Mouse (Mus musculus): ENCODE measurements at regions not wholly inside any gene's neighbourhood (a gene's known extent, or its start where the extent isn't known, plus 50 kb on each side); places are given as distances from the start of the nearest gene placed in this dataset.

DNA sequence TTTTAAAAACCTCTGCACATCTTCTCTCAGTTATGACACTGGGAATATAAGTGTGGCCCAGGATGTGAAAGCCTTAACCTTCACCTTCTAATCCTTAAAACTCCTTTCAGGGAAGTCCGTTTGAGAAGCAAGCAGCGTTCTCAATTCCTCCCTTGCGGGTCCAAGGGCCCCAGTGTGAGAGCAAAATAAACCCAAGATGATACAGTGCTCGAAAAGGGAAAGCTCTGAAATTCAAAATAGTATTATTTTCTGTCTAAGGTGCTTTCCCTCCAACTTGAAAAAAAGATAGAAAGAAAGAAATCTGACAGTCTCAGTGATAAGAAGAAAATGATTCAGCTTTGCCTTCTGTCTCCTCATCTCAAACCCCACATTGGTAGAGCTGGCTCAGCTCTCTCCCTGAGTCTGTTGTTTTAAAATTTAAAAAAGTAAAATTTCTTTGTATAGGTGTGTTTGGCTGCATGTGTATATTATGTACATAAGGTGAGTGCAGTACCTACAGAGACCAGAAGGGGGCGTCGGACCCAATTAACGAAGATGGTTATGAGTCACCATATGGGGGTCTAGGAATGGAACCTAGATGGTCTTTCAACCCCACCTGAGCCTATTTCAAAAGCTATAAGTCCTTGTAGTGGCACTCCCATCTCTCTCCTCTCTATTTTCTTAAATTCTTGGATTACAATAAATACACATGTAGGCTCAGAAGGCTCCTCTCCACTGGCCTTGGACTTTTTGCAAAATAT, 222.3 kb upstream of the Spdye4c start:
- no peak for DNase-seq (ENCODE audit: low spot score)

DNA sequence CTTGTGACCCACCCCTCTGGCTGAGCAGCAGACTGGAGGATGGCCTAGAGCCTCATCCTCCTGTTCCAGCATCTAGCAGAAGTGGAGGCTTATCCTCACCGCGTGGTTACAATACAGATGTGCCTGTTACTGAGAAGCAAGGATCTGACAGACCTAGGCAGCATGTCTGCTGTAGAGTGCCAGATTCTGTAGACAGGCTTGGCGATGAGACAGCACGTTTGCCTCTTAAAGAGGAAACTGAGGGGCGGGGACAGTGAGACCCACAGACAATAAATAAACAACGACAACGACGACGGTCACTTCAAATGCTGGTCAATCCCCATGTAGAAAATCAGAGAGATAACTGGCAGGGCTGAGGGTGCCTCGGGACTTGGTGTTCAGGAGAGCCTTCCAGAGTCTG, 220.2 kb upstream of the Spdye4c start:
- no peak for DNase-seq (ENCODE audit: low spot score)

DNA sequence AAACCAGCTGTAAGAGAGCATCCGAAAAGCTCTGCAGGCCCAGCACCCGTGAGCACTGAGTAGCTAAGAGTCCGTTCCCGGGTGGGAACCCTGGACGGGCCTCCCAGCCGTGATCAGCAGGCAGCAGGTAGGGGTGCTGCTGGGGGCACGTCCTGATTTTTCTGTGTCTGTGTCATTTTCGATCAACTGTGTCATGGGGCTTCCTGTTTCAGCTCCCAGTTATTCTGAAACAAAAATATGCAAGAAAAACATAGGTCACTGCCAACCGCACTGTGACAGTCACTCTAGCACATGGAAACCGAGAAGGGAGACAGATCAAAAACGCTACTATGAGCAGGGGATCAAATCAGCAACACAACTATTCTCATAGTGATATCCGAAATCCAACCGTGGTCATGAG, 218.8 kb upstream of the Spdye4c start:
- no peak for DNase-seq (ENCODE audit: low spot score)

DNA sequence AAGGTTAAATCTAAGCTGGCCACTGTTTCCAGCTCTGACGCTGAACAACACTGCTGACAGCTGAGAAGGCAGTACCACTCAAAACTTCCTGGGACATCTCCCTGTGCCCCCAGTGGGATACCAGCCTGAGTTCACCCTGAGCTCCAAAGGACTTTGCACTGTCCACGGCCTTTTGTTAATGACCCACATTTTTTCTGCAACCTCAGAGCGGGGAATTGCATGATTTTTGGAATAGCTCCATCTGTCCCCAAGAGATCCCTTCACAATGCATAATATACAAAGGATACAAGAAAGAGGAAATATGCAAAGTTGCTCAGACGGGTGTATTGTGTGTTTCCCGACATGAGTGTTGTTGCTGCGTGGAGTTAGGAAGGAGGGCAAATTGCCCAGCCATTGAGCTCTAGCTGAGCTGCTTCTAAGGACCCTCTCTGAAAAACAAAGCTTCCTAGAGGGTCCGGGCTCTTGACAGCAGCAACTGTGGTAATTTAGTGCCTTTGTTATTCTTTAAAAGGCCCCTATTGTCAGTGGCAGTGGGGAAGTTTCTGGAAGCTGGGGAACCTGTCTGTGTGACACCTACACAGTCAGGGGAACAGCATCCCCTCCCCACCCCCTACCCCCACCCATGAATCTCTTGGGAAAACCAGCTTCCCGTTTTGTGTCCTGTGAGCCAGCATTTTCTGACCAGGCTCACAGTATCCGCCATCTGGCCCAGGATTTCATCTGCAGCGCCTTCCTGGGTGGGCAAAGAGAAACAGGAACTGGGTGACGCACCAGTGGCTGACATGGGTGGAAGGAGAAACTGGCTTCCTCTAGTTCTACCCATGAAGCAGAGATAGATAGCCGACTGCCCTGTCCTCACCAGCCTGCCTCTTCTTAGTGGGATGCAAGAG, 217.4 kb upstream of the Spdye4c start:
- DNase-seq (ENCODE audit: low spot score) = peak; percentile 49

DNA sequence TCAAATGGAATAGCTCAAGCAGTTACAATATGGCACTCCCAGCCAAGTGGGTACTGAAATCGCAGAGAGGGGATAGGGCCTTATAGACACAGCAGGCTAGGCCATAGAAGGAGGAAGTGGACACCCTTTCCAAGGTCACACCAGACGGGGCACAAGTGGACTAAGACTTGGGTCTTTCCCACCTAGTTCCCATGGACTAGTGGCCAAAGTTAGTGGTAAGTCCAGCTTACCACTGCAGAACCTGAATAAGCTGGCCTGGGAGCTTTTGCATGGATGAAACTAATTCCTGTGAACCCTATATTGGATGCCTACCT, 216.8 kb upstream of the Spdye4c start:
- DNase-seq (ENCODE audit: low spot score) = no peak

DNA sequence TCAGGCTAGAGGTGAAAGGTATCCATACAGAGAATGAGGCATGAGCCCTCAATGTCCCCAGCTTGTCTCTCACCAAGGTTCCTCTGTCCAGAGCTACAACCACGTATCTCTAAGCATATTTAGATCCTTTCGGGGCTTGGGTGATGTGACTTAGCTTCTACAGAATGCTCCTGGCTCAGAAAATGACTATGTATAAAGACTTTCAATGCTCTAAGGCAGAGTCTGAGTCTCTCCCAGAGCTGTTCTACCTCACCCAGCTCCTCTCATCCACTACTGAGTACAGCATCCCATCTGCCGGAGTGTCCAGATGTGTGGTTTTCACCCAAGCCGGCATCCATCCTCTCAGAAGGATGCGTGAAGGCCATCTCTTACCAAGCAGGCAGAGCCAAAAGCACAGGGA, 216.1 kb upstream of the Spdye4c start:
- no peak for DNase-seq (ENCODE audit: low spot score)

DNA sequence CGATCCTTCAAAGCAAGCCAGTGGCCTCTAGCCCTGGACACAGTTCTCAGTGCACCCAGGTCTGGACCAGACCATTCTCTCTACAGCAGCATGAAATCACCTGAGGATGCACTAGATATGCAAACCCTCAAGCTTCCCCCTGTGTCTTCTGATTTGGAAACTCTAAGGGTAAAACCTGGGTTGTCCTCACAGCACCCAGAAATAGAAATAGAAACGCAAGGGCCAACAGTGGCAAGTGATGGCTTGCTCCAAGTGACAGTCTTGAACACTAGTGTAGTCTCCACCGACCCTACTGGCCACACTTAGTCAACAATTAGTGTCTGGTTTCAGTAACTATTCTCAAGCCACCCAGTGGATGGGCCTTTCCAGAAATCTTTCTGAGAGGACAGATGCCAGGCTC, 215.2 kb upstream of the Spdye4c start:
- DNase-seq (ENCODE audit: low spot score) = no peak

DNA sequence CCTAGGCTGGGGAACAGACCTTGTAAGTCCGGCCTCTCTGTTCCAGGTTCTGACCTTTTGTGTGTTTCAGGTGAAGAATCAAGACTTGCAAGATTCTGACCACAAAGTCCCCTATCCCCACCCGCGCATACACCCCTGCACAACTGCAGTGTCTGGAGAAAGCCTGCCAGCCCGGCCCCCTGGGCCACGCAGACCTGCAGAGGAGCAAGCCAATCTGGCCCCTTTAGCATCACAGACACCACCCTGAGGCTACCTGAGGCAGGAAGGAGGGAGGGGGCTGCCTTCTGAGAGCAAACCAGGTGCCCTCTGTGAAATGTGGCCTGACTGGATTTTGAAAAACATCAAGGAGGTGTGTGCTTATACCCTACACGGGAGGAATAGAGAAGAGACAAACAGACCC, 213.8 kb upstream of the Spdye4c start:
- DNase-seq (ENCODE audit: low spot score) = no peak

DNA sequence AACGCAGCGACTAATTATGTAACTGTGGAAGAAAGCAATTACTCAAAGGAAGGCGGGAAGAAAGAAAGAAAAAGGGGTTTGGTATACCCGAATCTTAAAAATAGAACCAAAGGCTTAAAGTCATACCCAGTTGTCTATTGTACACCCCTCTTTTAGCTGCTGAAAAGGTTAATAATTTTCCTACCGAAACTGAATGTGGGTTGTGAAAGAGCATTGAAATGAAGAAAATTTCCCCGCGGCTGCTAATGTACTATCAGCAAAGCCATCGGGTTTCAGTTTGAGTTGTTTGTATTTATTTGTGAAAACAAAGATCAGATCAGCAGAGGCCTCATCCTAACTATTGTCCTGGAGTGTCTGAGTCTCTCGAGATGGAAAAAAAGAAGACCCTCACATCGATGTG, 213.3 kb upstream of the Spdye4c start:
- no peak for DNase-seq (ENCODE audit: low spot score)

DNA sequence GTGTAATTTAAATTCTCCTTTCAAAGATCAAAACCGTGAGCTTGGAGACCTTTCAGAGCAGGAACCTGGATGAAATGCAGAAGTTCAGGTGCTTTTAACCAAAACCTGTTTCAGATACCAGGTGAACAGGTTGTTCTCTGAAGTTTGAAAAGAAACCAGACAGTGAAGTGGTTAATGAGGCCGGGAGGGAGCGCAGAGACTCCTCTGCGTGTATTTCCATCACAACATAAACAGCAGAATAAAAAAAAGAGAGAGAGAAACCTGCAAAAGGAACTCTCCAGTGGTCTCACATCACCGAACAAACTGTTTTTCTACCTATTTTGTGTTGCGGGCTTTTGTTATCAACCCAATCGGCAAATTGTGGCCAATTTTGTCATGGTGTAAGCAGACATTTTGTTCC, 212.6 kb upstream of the Spdye4c start:
- DNase-seq (ENCODE audit: low spot score) = no peak

DNA sequence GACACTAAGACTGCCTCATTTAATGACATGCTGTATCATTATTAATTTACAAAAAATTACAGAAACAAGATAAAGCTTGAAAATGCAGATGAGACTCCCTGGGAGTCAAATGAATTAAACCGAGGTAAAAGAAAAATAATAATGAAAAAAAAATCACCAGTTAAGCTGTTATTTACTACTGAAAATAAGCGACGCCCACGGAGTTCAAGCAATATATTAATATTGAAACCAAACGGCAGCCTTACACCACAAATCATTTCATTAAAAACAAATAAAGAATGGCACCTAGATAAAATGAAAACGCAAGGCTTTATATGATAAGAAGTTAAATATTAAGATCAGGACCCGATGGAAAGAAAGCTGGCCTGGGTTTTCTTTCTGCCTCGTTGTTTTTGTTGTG, 211.9 kb upstream of the Spdye4c start:
- no peak for DNase-seq (ENCODE audit: low spot score)

DNA sequence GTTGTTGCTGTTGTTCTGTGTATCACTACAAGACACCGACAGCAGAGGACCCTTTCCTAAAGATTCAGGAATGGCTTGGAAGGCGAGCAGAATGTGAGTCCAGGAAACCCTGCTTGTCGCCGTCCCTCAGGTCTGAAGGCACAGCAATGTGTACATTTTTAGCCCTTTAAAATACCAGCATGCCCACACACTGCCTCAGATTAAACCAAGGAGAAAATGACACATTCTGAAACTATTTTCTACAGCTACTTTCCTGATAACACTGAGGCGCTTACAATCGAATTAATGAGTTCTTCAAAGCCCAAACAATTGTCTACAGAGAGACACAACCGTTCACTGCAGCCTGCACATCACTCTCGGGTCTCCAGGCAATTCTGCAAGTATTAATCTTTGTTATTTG, 211.5 kb upstream of the Spdye4c start:
- no peak for DNase-seq (ENCODE audit: low spot score)

DNA sequence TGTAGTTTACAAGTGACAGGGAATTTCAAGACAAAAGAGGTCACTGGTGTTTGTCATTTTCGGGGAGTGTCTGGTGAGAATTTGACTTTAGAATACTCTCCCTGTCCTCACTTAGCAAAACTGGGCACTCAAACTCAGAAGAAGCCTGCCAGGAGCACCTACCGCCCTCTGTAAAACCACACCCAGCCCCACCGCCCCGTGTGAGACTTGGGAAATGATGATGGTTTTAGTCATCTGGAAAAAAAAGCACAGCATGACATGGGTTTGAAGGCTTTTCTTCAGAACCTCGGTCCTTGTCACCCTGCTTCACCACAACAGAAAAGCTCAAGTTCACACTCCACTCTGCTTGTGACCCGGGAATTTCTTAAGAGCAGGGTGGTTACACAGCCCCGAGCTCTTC, 210.4 kb upstream of the Spdye4c start:
- DNase-seq (ENCODE audit: low spot score) = no peak

DNA sequence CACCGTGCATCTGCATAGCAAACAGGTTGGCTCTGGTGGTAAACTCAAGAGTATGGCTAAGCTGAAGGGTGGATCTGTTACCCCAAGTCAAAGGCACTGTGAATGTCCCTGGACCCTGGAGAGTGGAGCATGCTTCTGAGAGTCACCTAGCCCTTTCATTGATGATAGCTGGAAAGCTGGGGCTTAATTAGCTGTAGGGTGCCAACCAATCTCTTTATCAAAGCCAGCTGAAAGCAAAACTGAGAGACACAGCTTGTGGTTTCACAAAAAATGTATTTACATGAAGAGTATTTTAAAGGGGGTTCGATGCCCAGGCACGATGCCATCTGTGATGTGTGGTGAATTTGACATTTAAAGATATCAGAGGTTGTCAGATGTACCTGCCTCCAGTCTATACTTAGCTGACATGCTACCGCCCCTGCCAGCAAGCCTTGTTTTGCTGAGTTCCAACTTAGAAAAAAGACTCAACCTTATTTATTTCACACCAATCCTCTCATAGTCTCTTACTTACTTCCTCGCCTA, 209.3 kb upstream of the Spdye4c start:
- DNase-seq (ENCODE audit: low spot score) = no peak

DNA sequence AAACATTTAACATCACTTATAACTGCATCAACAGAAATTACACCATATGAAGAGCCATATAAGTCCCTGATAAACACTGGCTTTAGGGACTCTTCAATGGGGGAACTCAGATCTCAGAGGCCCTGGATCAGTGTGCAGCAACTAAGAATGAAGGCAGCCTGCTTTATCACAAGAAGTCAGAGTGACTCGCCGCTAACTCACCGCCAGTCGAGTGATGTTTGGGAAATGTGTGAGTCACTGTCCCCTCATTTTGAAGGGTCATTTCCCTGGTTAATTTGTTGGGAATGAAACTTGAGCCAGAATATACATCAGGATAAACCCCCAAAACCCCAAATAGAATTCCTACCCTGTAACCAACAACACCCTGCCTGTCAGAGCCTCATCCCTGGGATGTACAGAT, 208.5 kb upstream of the Spdye4c start:
- DNase-seq (ENCODE audit: low spot score) = no peak

DNA sequence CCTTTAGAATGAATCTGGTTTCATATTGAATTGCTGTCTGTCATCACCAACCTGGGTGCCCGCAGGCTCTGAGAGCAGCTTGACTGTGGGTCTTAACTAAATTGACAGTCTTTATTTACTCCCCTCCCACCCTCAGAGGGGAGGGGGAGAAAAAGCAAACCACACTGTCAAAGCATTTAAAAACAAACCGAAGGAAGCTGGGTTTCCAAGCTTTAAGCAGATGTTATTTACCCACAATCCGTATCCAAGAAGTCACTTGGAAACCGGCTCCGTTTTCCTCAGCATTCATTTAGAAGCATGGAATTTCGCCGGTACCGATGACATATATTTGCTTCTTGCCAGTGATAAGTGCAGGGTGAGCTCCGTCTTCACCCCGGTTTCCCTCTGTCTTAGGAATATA, 206.4 kb upstream of the Spdye4c start:
- no peak for DNase-seq (ENCODE audit: low spot score)

DNA sequence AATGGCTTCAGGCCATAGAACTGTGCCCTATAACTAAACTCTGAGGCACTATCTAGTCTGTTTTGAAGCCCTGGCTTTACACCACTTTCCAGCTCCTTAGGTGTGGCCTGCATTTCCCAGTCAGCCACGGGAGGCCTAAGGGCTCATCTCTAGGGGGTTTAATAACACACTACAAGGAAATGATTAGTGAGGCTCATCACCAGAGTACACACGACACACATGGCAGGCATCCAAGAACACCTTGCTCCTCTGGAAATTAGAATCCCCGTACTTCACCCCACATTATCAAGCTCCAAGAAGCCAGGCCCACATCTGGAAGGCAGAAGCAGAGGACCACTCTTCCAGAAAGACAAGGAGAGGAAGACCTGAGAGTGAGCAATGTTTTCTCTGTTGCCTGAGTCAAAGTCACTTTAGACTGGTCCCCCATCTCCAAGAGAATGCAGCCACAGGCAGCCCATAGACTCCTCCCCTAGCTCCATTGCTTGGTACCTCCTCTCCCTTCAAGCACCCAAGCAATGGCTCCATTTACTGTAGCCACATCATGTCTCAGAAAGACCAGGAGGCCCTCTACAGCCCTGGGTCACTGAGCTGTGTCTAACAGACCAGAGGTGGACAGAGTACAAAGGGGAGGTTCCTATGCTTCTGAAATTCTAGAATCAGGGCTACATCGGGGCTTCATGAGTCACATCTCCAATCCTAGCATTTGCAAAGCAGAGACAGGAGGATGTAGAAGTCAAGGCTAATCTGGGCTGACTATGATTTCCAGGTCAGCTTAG, 204.0 kb upstream of the Spdye4c start:
- DNase-seq (ENCODE audit: low spot score) = no peak

DNA sequence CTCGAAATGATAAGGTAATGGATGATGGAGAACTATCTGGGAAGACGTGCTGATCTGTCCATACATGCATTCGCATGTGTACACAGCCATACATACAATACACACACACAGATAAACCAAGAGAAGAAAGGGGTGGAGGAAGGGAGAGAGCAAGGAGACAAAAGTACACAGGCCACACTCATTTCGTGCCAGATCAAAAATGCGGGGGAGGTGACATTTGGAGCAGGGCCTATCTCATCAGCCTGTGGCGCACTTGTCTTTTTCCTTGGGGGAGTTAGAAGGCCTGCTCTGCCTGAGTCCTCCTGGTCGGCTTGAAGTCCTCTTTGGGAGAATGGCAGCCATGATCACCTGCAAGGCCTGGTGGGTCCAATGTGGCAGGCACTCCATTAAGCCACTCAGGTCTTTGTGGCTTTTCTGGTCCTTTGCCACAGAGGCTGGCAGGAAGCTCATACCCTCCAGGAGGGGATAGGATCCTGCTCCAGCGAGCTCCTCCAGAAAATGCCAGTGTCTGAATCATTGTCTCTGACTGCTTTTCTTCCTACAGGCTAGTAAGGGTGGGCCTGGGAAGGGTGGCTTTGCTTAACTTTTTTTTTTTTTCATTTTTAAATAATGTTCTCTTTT, 203.0 kb upstream of the Spdye4c start:
- DNase-seq (ENCODE audit: low spot score) = no peak

DNA sequence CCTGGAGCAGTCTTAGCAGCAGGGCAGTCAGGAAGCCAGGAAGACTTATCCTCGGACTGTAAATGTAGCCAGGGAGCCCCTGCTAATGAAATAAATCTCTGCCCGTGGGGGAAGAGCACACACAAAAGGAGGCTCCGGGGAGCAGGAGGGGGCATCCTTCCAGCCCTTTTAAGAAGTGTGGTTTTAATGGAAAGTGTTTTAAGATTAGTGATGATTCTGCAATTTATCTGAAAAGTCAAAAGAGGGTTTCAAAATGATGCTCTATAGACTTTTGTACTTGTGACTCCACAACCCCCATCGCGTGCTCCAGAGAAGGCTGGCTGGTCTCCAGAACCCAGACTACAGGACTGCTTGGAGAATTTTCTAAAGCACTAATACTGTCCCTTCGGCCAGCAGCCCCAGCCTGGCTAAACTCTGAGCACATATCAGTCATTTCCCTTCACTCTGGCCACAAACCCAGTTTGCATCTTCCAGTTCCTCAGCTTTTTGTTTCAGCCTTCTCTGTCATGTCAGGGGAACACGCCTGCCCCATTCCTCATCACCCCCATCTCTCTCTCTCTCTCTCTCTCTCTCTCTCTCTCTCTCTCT, 202.0 kb upstream of the Spdye4c start:
- DNase-seq (ENCODE audit: low spot score) = no peak

DNA sequence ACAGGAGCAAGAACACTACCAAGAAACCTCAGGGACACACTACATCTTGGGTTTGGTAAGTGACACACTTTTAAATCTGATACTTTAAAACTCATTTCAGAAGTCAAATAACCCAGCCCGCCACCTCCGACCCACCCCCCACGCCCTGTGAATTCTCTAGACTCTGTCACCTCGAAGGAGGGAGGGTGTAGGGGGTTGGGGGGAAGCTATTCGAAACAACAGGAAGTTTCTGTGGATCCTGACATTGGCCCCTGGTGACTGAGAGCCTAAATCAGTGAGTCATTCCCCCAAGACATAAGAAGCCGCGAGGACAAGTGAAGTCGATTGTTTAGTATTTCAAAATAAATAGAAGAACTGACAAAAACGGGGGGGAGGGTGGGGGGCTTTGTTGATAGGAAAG, 198.7 kb upstream of the Spdye4c start:
- no peak for DNase-seq (ENCODE audit: low spot score)

DNA sequence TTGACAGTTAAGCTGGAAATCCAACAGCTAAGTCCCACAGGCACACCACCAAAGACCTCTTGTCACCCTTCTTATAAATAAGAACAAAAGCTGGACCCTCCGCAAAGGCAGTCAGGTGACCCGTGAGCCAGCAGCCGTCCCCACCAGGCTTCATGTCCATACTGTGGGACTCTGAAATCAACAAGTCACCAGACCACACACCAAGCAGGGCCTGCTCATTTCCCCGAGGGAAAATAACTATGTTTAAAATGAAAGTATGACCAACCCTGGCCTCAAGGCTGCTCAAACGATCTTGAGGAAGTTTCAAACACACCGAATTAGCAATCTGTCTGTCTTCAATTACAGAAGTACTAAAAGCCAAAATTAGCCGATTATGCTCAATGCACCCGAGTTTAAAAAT, 197.6 kb upstream of the Spdye4c start:
- no peak for DNase-seq (ENCODE audit: low spot score)

DNA sequence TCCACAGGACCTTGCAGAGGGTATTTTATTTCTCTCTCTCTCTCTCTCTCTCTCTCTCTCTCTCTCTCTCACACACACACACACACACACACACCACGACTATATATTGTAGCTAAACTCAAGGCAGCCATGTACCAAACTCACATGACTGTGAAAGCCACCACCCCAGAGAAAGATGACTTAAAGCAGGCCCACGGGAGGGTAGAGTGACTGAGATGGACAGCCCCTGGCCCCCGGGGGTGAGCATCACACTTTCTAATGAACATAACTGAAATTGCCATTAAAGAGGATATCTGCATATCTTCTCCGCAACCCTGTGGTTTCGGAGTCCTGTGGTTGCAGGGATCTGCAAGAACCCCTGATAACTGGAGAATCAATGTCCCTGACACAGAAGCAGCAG, 197.1 kb upstream of the Spdye4c start:
- no peak for DNase-seq (ENCODE audit: low spot score)

Data from heart, adult 8-10 months (tissue).